Mouse (Mus musculus): ENCODE data around the gene 1700012B07Rik.

The 1700012B07Rik gene

GRCm38 (mm10) chr11:109853228-109853966, 25.6 kb upstream of the 1700012B07Rik start:
- no peak for ATAC-seq (ENCODE audit: insufficient number of reproducible peaks, low FRiP score, low TSS enrichment)

- ATAC-seq (ENCODE audit: insufficient number of reproducible peaks, low FRiP score, low TSS enrichment), result no peak
These were observed 24.1 kb upstream of the 1700012B07Rik start for GRCm38 (mm10) chr11:109851996-109852395.

GRCm38 (mm10) chr11:109846343-109846742, 18.5 kb upstream of the 1700012B07Rik start:
- ATAC-seq (ENCODE audit: insufficient number of reproducible peaks, low FRiP score, low TSS enrichment), result no peak

GRCm38 (mm10) chr11:109845601-109846000, 17.8 kb upstream of the 1700012B07Rik start:
- ATAC-seq (ENCODE audit: insufficient number of reproducible peaks, low FRiP score, low TSS enrichment), result no peak

GRCm38 (mm10) chr11:109844466-109844865, 16.6 kb upstream of the 1700012B07Rik start:
- ATAC-seq (ENCODE audit: insufficient number of reproducible peaks, low FRiP score, low TSS enrichment), result no peak

GRCm38 (mm10) chr11:109830368-109830767, 2.5 kb upstream of the 1700012B07Rik start:
- no peak for ATAC-seq (ENCODE audit: insufficient number of reproducible peaks, low FRiP score, low TSS enrichment)

GRCm38 (mm10) chr11:109822280-109822679, 5.6 kb downstream of the 1700012B07Rik start:
- ATAC-seq (ENCODE audit: insufficient number of reproducible peaks, low FRiP score, low TSS enrichment), result no peak

- ATAC-seq (ENCODE audit: insufficient number of reproducible peaks, low FRiP score, low TSS enrichment), result no peak
These were observed 10.4 kb downstream of the 1700012B07Rik start for GRCm38 (mm10) chr11:109817405-109817804.

GRCm38 (mm10) chr11:109816911-109817310, 10.9 kb downstream of the 1700012B07Rik start:
- ATAC-seq (ENCODE audit: insufficient number of reproducible peaks, low FRiP score, low TSS enrichment), result no peak

GRCm38 (mm10) chr11:109811721-109812120, 16.1 kb downstream of the 1700012B07Rik start:
- no peak for ATAC-seq (ENCODE audit: insufficient number of reproducible peaks, low FRiP score, low TSS enrichment)

GRCm38 (mm10) chr11:109809175-109809855, 18.5 kb downstream of the 1700012B07Rik start:
- no peak for ATAC-seq (ENCODE audit: insufficient number of reproducible peaks, low FRiP score, low TSS enrichment)

GRCm38 (mm10) chr11:109801515-109801914, 26.3 kb downstream of the 1700012B07Rik start:
- no peak for ATAC-seq (ENCODE audit: insufficient number of reproducible peaks, low FRiP score, low TSS enrichment)

GRCm38 (mm10) chr11:109797531-109797930, 30.3 kb downstream of the 1700012B07Rik start:
- no peak for ATAC-seq (ENCODE audit: insufficient number of reproducible peaks, low FRiP score, low TSS enrichment)

- ATAC-seq (ENCODE audit: insufficient number of reproducible peaks, low FRiP score, low TSS enrichment), result no peak
These were observed 32.3 kb downstream of the 1700012B07Rik start for GRCm38 (mm10) chr11:109795536-109795935.

GRCm38 (mm10) chr11:109793578-109793977, 34.3 kb downstream of the 1700012B07Rik start:
- no peak for ATAC-seq (ENCODE audit: insufficient number of reproducible peaks, low FRiP score, low TSS enrichment)

GRCm38 (mm10) chr11:109792401-109792997, 35.3 kb downstream of the 1700012B07Rik start:
- no peak for ATAC-seq (ENCODE audit: insufficient number of reproducible peaks, low FRiP score, low TSS enrichment)

GRCm38 (mm10) chr11:109791965-109792364, 35.9 kb downstream of the 1700012B07Rik start:
- no peak for ATAC-seq (ENCODE audit: insufficient number of reproducible peaks, low FRiP score, low TSS enrichment)

GRCm38 (mm10) chr11:109790221-109790620, 37.6 kb downstream of the 1700012B07Rik start:
- ATAC-seq (ENCODE audit: insufficient number of reproducible peaks, low FRiP score, low TSS enrichment), result no peak

- no peak for ATAC-seq (ENCODE audit: insufficient number of reproducible peaks, low FRiP score, low TSS enrichment)
These were observed 42.5 kb downstream of the 1700012B07Rik start for GRCm38 (mm10) chr11:109785392-109785791.

- no peak for ATAC-seq (ENCODE audit: insufficient number of reproducible peaks, low FRiP score, low TSS enrichment)
These were observed 56.5 kb downstream of the 1700012B07Rik start for GRCm38 (mm10) chr11:109771381-109771780.

- ATAC-seq (ENCODE audit: insufficient number of reproducible peaks, low FRiP score, low TSS enrichment), result no peak
These were observed 57.7 kb downstream of the 1700012B07Rik start for GRCm38 (mm10) chr11:109770185-109770584.
